Comparison of ENCODE assay signal across 32 mouse cellular contexts in genomic region chr7:43843801-43844200, GRCm38 (mm10). TPM values are rescaled to one million over a fixed set of nuclear protein-coding genes. Genes with fewer than 3 reads are reported as not detected.
"Had no signal": no experiment of that assay in that cellular context is flagged by ENCODE, and none has a peak within 500 bp of the region (broad histone marks: within the 10 kb centered on the region; RNA-seq: fewer than 3 reads in every experiment).

No protein-coding gene starts in this region.

- H3K4me3 ChIP-seq: heart, embryonic 10.5 days; heart, embryonic 12.5 days; hindbrain, embryonic 13.5 days; hindbrain, embryonic 15.5 days; kidney, embryonic 15.5 days; layer of hippocampus, adult 2 months; limb, embryonic 13.5 days; limb, embryonic 15.5 days; liver, embryonic 12.5 days had no signal

- H3K4me2 ChIP-seq: heart, embryonic 12.5 days; hindbrain, embryonic 13.5 days; hindbrain, embryonic 15.5 days; kidney, embryonic 15.5 days; limb, embryonic 13.5 days; limb, embryonic 15.5 days; liver, embryonic 12.5 days had no signal

- H3K9me3 ChIP-seq: heart, embryonic 10.5 days; heart, embryonic 12.5 days; hindbrain, embryonic 13.5 days; hindbrain, embryonic 15.5 days; kidney, embryonic 15.5 days; limb, embryonic 13.5 days; limb, embryonic 15.5 days; liver, embryonic 12.5 days had no signal

- H3K36me3 ChIP-seq: heart, embryonic 10.5 days; heart, embryonic 12.5 days; hindbrain, embryonic 13.5 days; hindbrain, embryonic 15.5 days; kidney, embryonic 15.5 days; limb, embryonic 13.5 days; limb, embryonic 15.5 days; liver, embryonic 12.5 days had no signal

- DNase-seq: gastrocnemius, postnatal 14 days; gastrocnemius, postnatal 36 days; heart, adult 18-20 months; heart, postnatal 10 days; heart, postnatal 36 days; kidney, adult 11 months; kidney, adult 2 months; kidney, adult 9 months; kidney, postnatal 14 days; kidney, postnatal 4 days; left cerebral cortex, postnatal 4 days had no signal

- H3K9ac ChIP-seq: heart, embryonic 12.5 days; hindbrain, embryonic 13.5 days; hindbrain, embryonic 15.5 days; kidney, embryonic 15.5 days; limb, embryonic 13.5 days; limb, embryonic 15.5 days; liver, embryonic 12.5 days; liver, embryonic 14.5 days had no signal

- H3K4me1 ChIP-seq: heart, embryonic 10.5 days; heart, embryonic 12.5 days; hindbrain, embryonic 13.5 days; hindbrain, embryonic 15.5 days; kidney, embryonic 15.5 days; limb, embryonic 13.5 days; limb, embryonic 15.5 days; liver, embryonic 12.5 days had no signal

- ATAC-seq: hindbrain, postnatal 0 days; intestine, embryonic 16.5 days; liver, embryonic 12.5 days had no signal

- H3K27me3 ChIP-seq: heart, embryonic 12.5 days; hindbrain, embryonic 13.5 days; hindbrain, embryonic 15.5 days; kidney, embryonic 15.5 days; limb, embryonic 13.5 days; limb, embryonic 15.5 days; liver, embryonic 12.5 days had no signal

- H3K27ac ChIP-seq: heart, embryonic 10.5 days; hindbrain, embryonic 13.5 days; hindbrain, embryonic 15.5 days; hindbrain, postnatal 0 days; kidney, embryonic 15.5 days; kidney, postnatal 0 days; layer of hippocampus, adult 2 months; limb, embryonic 13.5 days; limb, embryonic 15.5 days; liver, embryonic 12.5 days; liver, embryonic 14.5 days had no signal

RNA-seq across cellular contexts. Expression of gene Klk5, which starts 2.0 kb away (rescaled TPM):
- polyA plus RNA-seq: gonadal fat pad, adult 2 months; heart, embryonic 12.5 days; heart, embryonic 14.5 days; heart, embryonic 16.5 days; hindbrain, embryonic 13.5 days; hindbrain, embryonic 15.5 days; hindbrain, postnatal 0 days; intestine, embryonic 14.5 days; intestine, embryonic 16.5 days; kidney, adult 2 months; kidney, embryonic 15.5 days; kidney, postnatal 0 days; limb, embryonic 11.5 days; liver, adult 2 months; liver, embryonic 12.5 days; liver, embryonic 14.5 days; liver, embryonic 16.5 days had no signal

RNA-seq across cellular contexts. Expression of gene Klk6, which starts 19.5 kb away (rescaled TPM):
- polyA plus RNA-seq: gonadal fat pad, adult 2 months; heart, embryonic 10.5 days; heart, embryonic 12.5 days; heart, embryonic 14.5 days; heart, embryonic 16.5 days; hindbrain, embryonic 11.5 days; hindbrain, embryonic 13.5 days; hindbrain, embryonic 15.5 days; hindbrain, postnatal 0 days; intestine, embryonic 16.5 days; kidney, adult 2 months; kidney, postnatal 0 days; limb, embryonic 13.5 days; liver, adult 2 months; liver, embryonic 12.5 days; liver, embryonic 14.5 days; liver, embryonic 16.5 days had no signal

RNA-seq across cellular contexts. Expression of gene Klk7, which starts 32.7 kb away (rescaled TPM):
- polyA plus RNA-seq: gonadal fat pad, adult 2 months; heart, embryonic 10.5 days; heart, embryonic 16.5 days; hindbrain, embryonic 13.5 days; hindbrain, embryonic 15.5 days; intestine, embryonic 16.5 days; kidney, adult 2 months; kidney, embryonic 15.5 days; kidney, postnatal 0 days; limb, embryonic 11.5 days; limb, embryonic 13.5 days; liver, adult 2 months; liver, embryonic 12.5 days; liver, embryonic 14.5 days; liver, embryonic 16.5 days had no signal

RNA-seq across cellular contexts. Expression of gene Klk4, which starts 37.2 kb away (rescaled TPM):
- polyA plus RNA-seq: gonadal fat pad, adult 2 months; heart, embryonic 14.5 days; hindbrain, embryonic 11.5 days; intestine, embryonic 14.5 days; intestine, embryonic 16.5 days; kidney, adult 2 months; kidney, postnatal 0 days; limb, embryonic 15.5 days; liver, adult 2 months; liver, embryonic 12.5 days; liver, embryonic 14.5 days; liver, embryonic 16.5 days had no signal
